Mouse (Mus musculus): ENCODE data around the gene Klc4.

DNA sequence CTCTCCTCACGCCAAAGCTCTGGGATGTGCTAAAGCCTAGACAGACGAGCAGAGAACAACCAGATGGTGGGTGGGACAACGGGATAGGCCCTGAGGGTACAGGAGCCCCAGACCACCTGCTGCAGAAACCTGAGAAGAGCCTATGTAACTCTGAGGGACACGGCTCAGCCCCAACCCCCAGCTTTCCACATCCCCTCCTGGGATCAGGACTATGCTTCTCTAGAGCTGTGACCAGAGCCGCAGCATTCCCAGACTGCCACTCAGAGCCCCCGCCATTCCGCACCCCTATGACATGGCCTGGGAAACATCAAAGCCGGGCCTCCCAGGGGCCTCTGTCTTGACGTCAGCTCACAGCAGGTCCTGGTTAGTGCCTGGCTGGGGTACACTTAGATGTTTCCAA is 51.2 kb downstream of the Klc4 start:
- TF ChIP-seq EP300 (IDR thresholded peaks at IDR 0.05; ENCODE audit: low read depth) (no peak), CTCF (IDR thresholded peaks at IDR 0.05; ENCODE audit: low read depth) (no peak)
